Mouse (Mus musculus) thymus, postnatal 14 days (tissue): ENCODE measurements around the gene Tmprss3.
A peak's percentile ranks its signal among the peaks of the same experiment; 100 is the strongest.

Experiments used
- DNase-seq: peaks from one replicate; pipeline ENCODE4 v3.0.0; 2021

Gene Tmprss3

GRCm38 (mm10) chr17:31192663-31193062, 6.1 kb downstream of the Tmprss3 start:
- no peak for DNase-seq

- no peak for DNase-seq
These were observed 7.0 kb downstream of the Tmprss3 start for GRCm38 (mm10) chr17:31191825-31192224.

- DNase-seq = peak; percentile 87
These were observed 11.4 kb downstream of the Tmprss3 start for GRCm38 (mm10) chr17:31187370-31187769.

- peak; percentile 52 for DNase-seq
These were observed 14.3 kb downstream of the Tmprss3 start for GRCm38 (mm10) chr17:31184269-31184990.

- DNase-seq = peak; percentile 64
These were observed 15.4 kb downstream of the Tmprss3 start for GRCm38 (mm10) chr17:31183180-31183974.

GRCm38 (mm10) chr17:31181490-31181889, 17.3 kb downstream of the Tmprss3 start:
- DNase-seq = no peak

GRCm38 (mm10) chr17:31176321-31176720, 22.5 kb downstream of the Tmprss3 start:
- peak; percentile 67 for DNase-seq

- no peak for DNase-seq
These were observed 29.0 kb downstream of the Tmprss3 start for GRCm38 (mm10) chr17:31169796-31170195.

- DNase-seq = no peak
These were observed 33.6 kb downstream of the Tmprss3 start, which contains the start of gene Tff1 for GRCm38 (mm10) chr17:31165127-31165526. Gene Tff1 (minus strand): TSS chr17:31165277.

GRCm38 (mm10) chr17:31163821-31164220, 35.0 kb downstream of the Tmprss3 start:
- peak; percentile 83 for DNase-seq

- DNase-seq = peak; percentile 39
These were observed 36.2 kb downstream of the Tmprss3 start for GRCm38 (mm10) chr17:31162607-31163006.

- no peak for DNase-seq
These were observed 38.5 kb downstream of the Tmprss3 start for GRCm38 (mm10) chr17:31160291-31160690.

GRCm38 (mm10) chr17:31157921-31158320, 40.9 kb downstream of the Tmprss3 start:
- no peak for DNase-seq

- DNase-seq = peak; percentile 47
These were observed 45.0 kb downstream of the Tmprss3 start for GRCm38 (mm10) chr17:31153785-31154184.

- no peak for DNase-seq
These were observed 45.7 kb downstream of the Tmprss3 start for GRCm38 (mm10) chr17:31152966-31153499.

GRCm38 (mm10) chr17:31152512-31152911, 46.3 kb downstream of the Tmprss3 start:
- no peak for DNase-seq

- no peak for DNase-seq
These were observed 52.8 kb downstream of the Tmprss3 start for GRCm38 (mm10) chr17:31145998-31146397.

GRCm38 (mm10) chr17:31144040-31145037, 54.4 kb downstream of the Tmprss3 start, which contains the start of gene Tff2:
Gene Tff2 (minus strand): TSS chr17:31144282.
- DNase-seq = no peak

GRCm38 (mm10) chr17:31142116-31142515, 56.7 kb downstream of the Tmprss3 start:
- DNase-seq = no peak

- DNase-seq = peak; percentile 86
These were observed 60.4 kb downstream of the Tmprss3 start for GRCm38 (mm10) chr17:31138398-31138797.

- no peak for DNase-seq
These were observed 62.0 kb downstream of the Tmprss3 start for GRCm38 (mm10) chr17:31136821-31137220.

GRCm38 (mm10) chr17:31136291-31136690, 62.5 kb downstream of the Tmprss3 start:
- peak; percentile 26 for DNase-seq
